In the genomic region with DNA sequence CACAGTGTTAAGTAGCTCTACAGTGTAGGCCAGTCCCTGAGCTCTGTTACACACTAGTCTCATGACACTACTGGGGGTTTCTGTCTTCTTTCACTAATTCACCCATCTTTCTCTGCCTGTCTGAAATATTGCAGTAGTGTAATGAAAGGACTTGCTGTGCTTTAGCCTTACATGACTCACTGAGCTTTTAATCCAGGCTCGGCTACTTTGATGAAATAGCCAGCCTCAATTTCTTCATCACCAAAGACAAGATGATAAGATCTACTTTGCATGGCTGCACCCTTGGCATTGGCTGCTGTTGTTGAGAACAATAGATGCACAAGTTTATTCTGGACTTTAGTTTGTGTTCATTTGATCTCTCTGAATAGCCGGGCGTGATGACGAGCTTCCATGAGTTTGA, we compare ENCODE assay signal across 27 mouse cellular contexts. TPM values are rescaled to one million over a fixed set of nuclear protein-coding genes. Genes with fewer than 3 reads are reported as not detected.
A peak's percentile ranks its signal among the peaks of the same experiment; 100 is the strongest.
DNase-seq lines count a peak whose midpoint lies in the region; ATAC-seq and TF ChIP-seq lines count a peak whose summit lies in the region.
"Had no signal": no experiment of that assay in that cellular context is flagged by ENCODE, and none has a peak within 500 bp of the region (broad histone marks: within the 10 kb centered on the region; RNA-seq: fewer than 3 reads in every experiment).

No protein-coding gene starts in this region.

- in situ Hi-C loops in Patski (cut with MboI; ENCODE audit: low pct_unique_long_range_greater_than_20kb): no loop called here

- no peak for TF ChIP-seq CTCF in Patski (IDR thresholded peaks at IDR 0.05)

- DNase-seq in lung, postnatal 10 days: peak; percentile 44
- DNase-seq in lung, postnatal 4 days: no peak
- DNase-seq in retina, postnatal 1 day: peak; percentile 4
- DNase-seq in retina, embryonic 14.5 days (ENCODE audit: low spot score): no peak
- DNase-seq in Patski (ENCODE audit: low read depth, low spot score) (peak; percentile 90), adipocyte (ENCODE audit: low spot score) (no peak)
- DNase-seq in right cerebral cortex, postnatal 25 days: no peak
- DNase-seq: cerebellum, adult 2 months; cerebellum, postnatal 14 days; gastrocnemius, postnatal 10 days; heart, postnatal 36 days; kidney, adult 8-10 months; kidney, postnatal 4 days; layer of hippocampus, postnatal 36 days; liver, embryonic 13.5 days; lung, embryonic 14.5 days; right cerebral cortex, postnatal 14 days; spleen, adult 18-20 months; thymus, adult 18-20 months; thymus, postnatal 25 days had no signal

- POLR2A ChIA-PET in Patski (lab: Charles Lee): interaction anchor here (1.2 to 1.5 kb wide), 2 partner anchors 60 to 132 kb away, joined by 4 to 5 read pairs; partner anchors contain the start of gene Actr3

- ATAC-seq in Patski: peak; percentile 91
- ATAC-seq: forebrain, embryonic 13.5 days; intestine, embryonic 16.5 days had no signal

- H3K27me3 ChIP-seq in Patski: no peaks in the 10 kb centered on the region
- H3K27me3 ChIP-seq: CH12.LX; forebrain, embryonic 13.5 days; hindbrain, embryonic 12.5 days; limb, embryonic 15.5 days; liver, embryonic 13.5 days; midbrain, embryonic 12.5 days; neural tube, embryonic 13.5 days had no signal

- CTCF ChIA-PET in Patski (lab: Charles Lee): interaction anchor here (0.8 to 1.8 kb wide), 7 partner anchors 26 to 181 kb away, joined by 3 to 10 read pairs (median 3); no protein-coding TSS in a partner anchor

RNA-seq across cellular contexts. Expression of gene Slc35f5, which starts 7.7 kb away (rescaled TPM):
- 81.6 TPM for polyA plus RNA-seq in Patski (2021)

Comparison
In these comparisons a context has a peak if more than half of its experiments do, and no peak if none do; other contexts are left out.
1. DNase-seq: peak in lung, postnatal 10 days (single experiment), retina, postnatal 1 day (single experiment) and Patski (single experiment); none in lung, postnatal 4 days (0 of 2), retina, embryonic 14.5 days (single experiment), adipocyte (single experiment) and right cerebral cortex, postnatal 25 days (single experiment).